In genomic region chr2:139311401-139311812, GRCm38 (mm10) we compare ENCODE assay signal across 12 mouse cellular contexts.
DNase-seq lines count a peak whose midpoint lies in the region; ATAC-seq lines count a peak whose summit lies in the region.
"Had no signal": no experiment of that assay in that cellular context is flagged by ENCODE, and none has a peak within 500 bp of the region (broad histone marks: within the 10 kb centered on the region; RNA-seq: fewer than 3 reads in every experiment).

No protein-coding gene starts in this region.

- no peaks in the 10 kb centered on the region for H3K36me3 ChIP-seq in hindbrain, embryonic 13.5 days
- no peaks in the 10 kb centered on the region for H3K36me3 ChIP-seq in hindbrain, embryonic 12.5 days
- no peaks in the 10 kb centered on the region for H3K36me3 ChIP-seq in heart, embryonic 11.5 days (ENCODE audit: control insufficient read depth, insufficient read depth, low read length)
- H3K36me3 ChIP-seq in kidney, embryonic 16.5 days (ENCODE audit: insufficient read depth, low read length): no peaks in the 10 kb centered on the region
- H3K36me3 ChIP-seq: kidney, embryonic 15.5 days; limb, embryonic 10.5 days had no signal

- no peaks in the 10 kb centered on the region for H3K9me3 ChIP-seq in hindbrain, embryonic 13.5 days
- H3K9me3 ChIP-seq in hindbrain, embryonic 12.5 days (replicated peaks): no peaks in the 10 kb centered on the region
- no peaks in the 10 kb centered on the region for H3K9me3 ChIP-seq in heart, embryonic 11.5 days (replicated peaks; ENCODE audit: control insufficient read depth, low read length)
- H3K9me3 ChIP-seq in kidney, embryonic 16.5 days (ENCODE audit: low read length): no peaks in the 10 kb centered on the region
- H3K9me3 ChIP-seq: kidney, embryonic 15.5 days; limb, embryonic 10.5 days had no signal

- no peak overlapping the region for H3K9ac ChIP-seq in hindbrain, embryonic 13.5 days
- H3K9ac ChIP-seq in hindbrain, embryonic 12.5 days: no peak overlapping the region
- H3K9ac ChIP-seq in heart, embryonic 11.5 days (ENCODE audit: low read depth, low read length): no peak overlapping the region
- no peak overlapping the region for H3K9ac ChIP-seq in kidney, embryonic 16.5 days (replicated peaks; ENCODE audit: low read length)
- H3K9ac ChIP-seq: kidney, embryonic 15.5 days had no signal

- peak; percentile 64 for DNase-seq in brain, embryonic 18.5 days (ENCODE audit: low read depth, low spot score)
- peak; percentile 80 to 83 for DNase-seq in cerebellum, postnatal 36 days
- DNase-seq in layer of hippocampus, postnatal 10 days (ENCODE audit: low spot score in 2 of 2): peak; percentile 27 to 40
- DNase-seq in adrenal gland, postnatal 4 days (ENCODE audit: low spot score in 2 of 2): no peak
- DNase-seq: adrenal gland, adult 8-10 months; right cerebral cortex, postnatal 25 days had no signal

- H3K4me3 ChIP-seq in hindbrain, embryonic 13.5 days: no peak overlapping the region
- no peak overlapping the region for H3K4me3 ChIP-seq in hindbrain, embryonic 12.5 days
- no peak overlapping the region for H3K4me3 ChIP-seq in heart, embryonic 11.5 days (ENCODE audit: low read depth, low read length)
- no peak overlapping the region for H3K4me3 ChIP-seq in kidney, embryonic 16.5 days (ENCODE audit: low read length)
- H3K4me3 ChIP-seq: kidney, embryonic 15.5 days; limb, embryonic 10.5 days had no signal

- H3K27me3 ChIP-seq in hindbrain, embryonic 13.5 days: no peaks in the 10 kb centered on the region
- H3K27me3 ChIP-seq in hindbrain, embryonic 12.5 days: no peaks in the 10 kb centered on the region
- H3K27me3 ChIP-seq in heart, embryonic 11.5 days (ENCODE audit: control insufficient read depth, insufficient read depth, low read length): no peaks in the 10 kb centered on the region
- no peaks in the 10 kb centered on the region for H3K27me3 ChIP-seq in kidney, embryonic 16.5 days (ENCODE audit: insufficient read depth, low read length)
- H3K27me3 ChIP-seq: kidney, embryonic 15.5 days had no signal

- 77% methylated on average over 1 of the region's 1 CpGs for WGBS in hindbrain, embryonic 13.5 days
- WGBS in hindbrain, embryonic 12.5 days: 65% methylated on average over 1 of the region's 1 CpGs
- WGBS in heart, embryonic 11.5 days (ENCODE audit: insufficient replicate concordance): 73% methylated on average over 1 of the region's 1 CpGs
- 82% methylated on average over 1 of the region's 1 CpGs for WGBS in kidney, embryonic 16.5 days

- H3K4me1 ChIP-seq in hindbrain, embryonic 13.5 days (replicated peaks): no peaks in the 10 kb centered on the region
- no peaks in the 10 kb centered on the region for H3K4me1 ChIP-seq in hindbrain, embryonic 12.5 days
- no peaks in the 10 kb centered on the region for H3K4me1 ChIP-seq in heart, embryonic 11.5 days (ENCODE audit: control insufficient read depth, insufficient read depth, low read length)
- H3K4me1 ChIP-seq in kidney, embryonic 16.5 days (ENCODE audit: insufficient read depth, low read length): no peaks in the 10 kb centered on the region
- H3K4me1 ChIP-seq: kidney, embryonic 15.5 days; limb, embryonic 10.5 days had no signal

- H3K27ac ChIP-seq in hindbrain, embryonic 13.5 days: no peak overlapping the region
- H3K27ac ChIP-seq in hindbrain, embryonic 12.5 days: no peak overlapping the region
- no peak overlapping the region for H3K27ac ChIP-seq in heart, embryonic 11.5 days (ENCODE audit: low read depth, low read length)
- no peak overlapping the region for H3K27ac ChIP-seq in kidney, embryonic 16.5 days (ENCODE audit: low read length)
- H3K27ac ChIP-seq: kidney, embryonic 15.5 days; limb, embryonic 10.5 days had no signal

- H3K4me2 ChIP-seq in hindbrain, embryonic 13.5 days: no peak overlapping the region
- H3K4me2 ChIP-seq in hindbrain, embryonic 12.5 days (replicated peaks): no peak overlapping the region
- no peak overlapping the region for H3K4me2 ChIP-seq in heart, embryonic 11.5 days
- H3K4me2 ChIP-seq in kidney, embryonic 16.5 days (replicated peaks; ENCODE audit: low read depth, low read length): no peak overlapping the region
- H3K4me2 ChIP-seq: kidney, embryonic 15.5 days had no signal

- ATAC-seq in hindbrain, embryonic 13.5 days (ENCODE audit: low FRiP score): peak; percentile 87
- no peak for ATAC-seq in hindbrain, embryonic 12.5 days (ENCODE audit: low FRiP score)
- ATAC-seq in heart, embryonic 11.5 days (replicated peaks; ENCODE audit: insufficient number of reproducible peaks, low FRiP score, low TSS enrichment): no peak
- ATAC-seq in kidney, embryonic 16.5 days (ENCODE audit: low FRiP score, low TSS enrichment): no peak

Comparison
In these comparisons a context has a peak if more than half of its experiments do, and no peak if none do; other contexts are left out.
1. DNase-seq: peak in brain, embryonic 18.5 days (single experiment), cerebellum, postnatal 36 days (2 of 2) and layer of hippocampus, postnatal 10 days (2 of 2); none in adrenal gland, postnatal 4 days (0 of 2).